Mouse (Mus musculus): Measurements from ENCODE around the gene Akap13. TPM values are rescaled to one million over a fixed set of nuclear protein-coding genes. Genes with fewer than 3 reads are reported as not detected.

Akap13 gene
- polyA plus RNA-seq, 1 experiment: 5.4 TPM

- TF ChIP-seq POLR2A (IDR thresholded peaks at IDR 0.05; ENCODE audit: borderline replicate concordance, insufficient read depth, low read length): no peak
- no peaks in the 10 kb centered on the region for H3K27me3 ChIP-seq (ENCODE audit: control insufficient read depth, insufficient read depth, low read length)
- 49% methylated on average over 16 of the region's 16 CpGs for WGBS
- H3K4me1 ChIP-seq (ENCODE audit: control insufficient read depth, insufficient read depth, low read length): no peaks in the 10 kb centered on the region
- no peak overlapping the region for H3K27ac ChIP-seq (ENCODE audit: insufficient read depth, low read length)
- no peak for DNase-seq
- H3K4me3 ChIP-seq (replicated peaks; ENCODE audit: insufficient read depth, low read depth, low read length): no peak overlapping the region
Measured at GRCm38 (mm10) chr7:75642846-75643563, 187.7 kb downstream of the Akap13 start.

GRCm38 (mm10) chr7:75643986-75644385 lies 188.7 kb downstream of the Akap13 start:
- Histone ChIP-seq H3K4me1 (ENCODE audit: control insufficient read depth, insufficient read depth, low read length) (no peaks in the 10 kb centered on the region), H3K27ac (ENCODE audit: insufficient read depth, low read length) (no peak overlapping the region), H3K4me3 (replicated peaks; ENCODE audit: insufficient read depth, low read depth, low read length) (no peak overlapping the region), H3K27me3 (ENCODE audit: control insufficient read depth, insufficient read depth, low read length) (no peaks in the 10 kb centered on the region)
- no peak for DNase-seq
- no peak for TF ChIP-seq POLR2A (IDR thresholded peaks at IDR 0.05; ENCODE audit: borderline replicate concordance, insufficient read depth, low read length)
- no peak for TF ChIP-seq CTCF (IDR thresholded peaks at IDR 0.05; ENCODE audit: borderline replicate concordance, insufficient read depth, low read depth, low read length)
- 64% methylated on average over 4 of the region's 4 CpGs for WGBS

GRCm38 (mm10) chr7:75644585-75644984 lies 189.3 kb downstream of the Akap13 start:
- Histone ChIP-seq H3K27me3 (ENCODE audit: control insufficient read depth, insufficient read depth, low read length) (no peaks in the 10 kb centered on the region), H3K27ac (ENCODE audit: insufficient read depth, low read length) (no peak overlapping the region), H3K4me3 (replicated peaks; ENCODE audit: insufficient read depth, low read depth, low read length) (no peak overlapping the region), H3K4me1 (ENCODE audit: control insufficient read depth, insufficient read depth, low read length) (no peaks in the 10 kb centered on the region)
- no peak for DNase-seq
- WGBS: 90% methylated on average over 2 of the region's 2 CpGs
- TF ChIP-seq POLR2A (IDR thresholded peaks at IDR 0.05; ENCODE audit: borderline replicate concordance, insufficient read depth, low read length) (no peak), CTCF (IDR thresholded peaks at IDR 0.05; ENCODE audit: borderline replicate concordance, insufficient read depth, low read depth, low read length) (no peak)

GRCm38 (mm10) chr7:75645156-75645933 lies 190.0 kb downstream of the Akap13 start:
- DNase-seq: no peak
- WGBS: 89% methylated on average over 5 of the region's 5 CpGs

GRCm38 (mm10) chr7:75648051-75648450 lies 192.7 kb downstream of the Akap13 start:
- no peaks in the 10 kb centered on the region for H3K27me3 ChIP-seq (ENCODE audit: control insufficient read depth, insufficient read depth, low read length)
- 92% methylated on average over 3 of the region's 3 CpGs for WGBS
- no peaks in the 10 kb centered on the region for H3K4me1 ChIP-seq (ENCODE audit: control insufficient read depth, insufficient read depth, low read length)
- no peak overlapping the region for H3K27ac ChIP-seq (ENCODE audit: insufficient read depth, low read length)
- H3K4me3 ChIP-seq (replicated peaks; ENCODE audit: insufficient read depth, low read depth, low read length): no peak overlapping the region
- no peak for DNase-seq
- TF ChIP-seq CTCF (IDR thresholded peaks at IDR 0.05; ENCODE audit: borderline replicate concordance, insufficient read depth, low read depth, low read length): no peak
- TF ChIP-seq POLR2A (IDR thresholded peaks at IDR 0.05; ENCODE audit: borderline replicate concordance, insufficient read depth, low read length): no peak

More at GRCm38 (mm10) chr7:75645156-75645933, 190.0 kb downstream of the Akap13 start:
- Histone ChIP-seq H3K4me3 (replicated peaks; ENCODE audit: insufficient read depth, low read depth, low read length) (no peak overlapping the region), H3K27me3 (ENCODE audit: control insufficient read depth, insufficient read depth, low read length) (no peaks in the 10 kb centered on the region), H3K4me1 (ENCODE audit: control insufficient read depth, insufficient read depth, low read length) (no peaks in the 10 kb centered on the region), H3K27ac (ENCODE audit: insufficient read depth, low read length) (no peak overlapping the region)
- TF ChIP-seq CTCF (IDR thresholded peaks at IDR 0.05; ENCODE audit: borderline replicate concordance, insufficient read depth, low read depth, low read length) (no peak), POLR2A (IDR thresholded peaks at IDR 0.05; ENCODE audit: borderline replicate concordance, insufficient read depth, low read length) (no peak)

GRCm38 (mm10) chr7:75648961-75649360 lies 193.6 kb downstream of the Akap13 start:
- H3K4me3 ChIP-seq (replicated peaks; ENCODE audit: insufficient read depth, low read depth, low read length): no peak overlapping the region
- H3K4me1 ChIP-seq (ENCODE audit: control insufficient read depth, insufficient read depth, low read length): no peaks in the 10 kb centered on the region
- WGBS: 82% methylated on average over 4 of the region's 4 CpGs
- no peaks in the 10 kb centered on the region for H3K27me3 ChIP-seq (ENCODE audit: control insufficient read depth, insufficient read depth, low read length)
- DNase-seq: no peak
- no peak overlapping the region for H3K27ac ChIP-seq (ENCODE audit: insufficient read depth, low read length)
- no peak for TF ChIP-seq CTCF (IDR thresholded peaks at IDR 0.05; ENCODE audit: borderline replicate concordance, insufficient read depth, low read depth, low read length)
- TF ChIP-seq POLR2A (IDR thresholded peaks at IDR 0.05; ENCODE audit: borderline replicate concordance, insufficient read depth, low read length): no peak

- no peak overlapping the region for H3K4me3 ChIP-seq (replicated peaks; ENCODE audit: insufficient read depth, low read depth, low read length)
- no peak overlapping the region for H3K27ac ChIP-seq (ENCODE audit: insufficient read depth, low read length)
- no peaks in the 10 kb centered on the region for H3K4me1 ChIP-seq (ENCODE audit: control insufficient read depth, insufficient read depth, low read length)
- no peak for DNase-seq
- TF ChIP-seq POLR2A (IDR thresholded peaks at IDR 0.05; ENCODE audit: borderline replicate concordance, insufficient read depth, low read length) (no peak), CTCF (IDR thresholded peaks at IDR 0.05; ENCODE audit: borderline replicate concordance, insufficient read depth, low read depth, low read length) (no peak)
- H3K27me3 ChIP-seq (ENCODE audit: control insufficient read depth, insufficient read depth, low read length): no peaks in the 10 kb centered on the region
- WGBS: 74% methylated on average over 1 of the region's 1 CpGs
Measured at GRCm38 (mm10) chr7:75649966-75650365, 194.6 kb downstream of the Akap13 start.

Measured in cerebellum, adult 2 months (tissue).